ENCODE assay signal across 19 mouse cellular contexts in the genomic region with DNA sequence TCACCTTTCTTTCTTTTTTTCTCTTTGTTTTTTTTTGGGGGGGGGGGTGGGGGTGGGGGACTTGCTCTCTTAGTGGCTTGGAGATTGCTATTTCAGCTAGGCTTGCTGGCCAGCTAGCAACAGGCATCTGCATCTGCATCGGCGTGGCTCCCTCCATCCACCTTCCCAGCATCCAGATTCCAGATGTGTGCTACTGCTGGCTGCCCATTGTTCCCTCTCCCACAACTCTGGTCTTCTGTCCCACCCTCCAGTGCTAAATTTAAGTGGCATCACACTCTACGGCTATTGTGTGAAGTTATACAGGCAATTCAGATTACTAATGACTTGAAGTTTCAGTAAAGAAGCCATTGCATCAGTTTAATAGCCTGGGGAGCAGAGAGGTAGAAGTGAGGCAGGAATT. TPM values are rescaled to one million over a fixed set of nuclear protein-coding genes. Genes with fewer than 3 reads are reported as not detected.
DNase-seq lines count a peak whose midpoint lies in the region; ATAC-seq lines count a peak whose summit lies in the region.
"Had no signal": no experiment of that assay in that cellular context is flagged by ENCODE, and none has a peak within 500 bp of the region (broad histone marks: within the 10 kb centered on the region; RNA-seq: fewer than 3 reads in every experiment).

No protein-coding gene starts in this region.

- peak overlapping the region; percentile 77 for H3K9ac ChIP-seq in heart, embryonic 13.5 days
- H3K9ac ChIP-seq in midbrain, embryonic 13.5 days (replicated peaks) = no peak overlapping the region
- no peak overlapping the region for H3K9ac ChIP-seq in midbrain, embryonic 11.5 days (ENCODE audit: low read length)
- H3K9ac ChIP-seq in embryonic facial prominence, embryonic 14.5 days (ENCODE audit: low read depth, low read length) = peak overlapping the region; percentile 51; the same call in 1 of the 2 replicates
- no peak overlapping the region for H3K9ac ChIP-seq in limb, embryonic 15.5 days
- H3K9ac ChIP-seq: forebrain, postnatal 0 days; hindbrain, embryonic 15.5 days; liver, embryonic 14.5 days had no signal

- peaks cover 22% of the 10 kb centered on the region for H3K4me1 ChIP-seq in heart, embryonic 13.5 days
- peaks cover 18% of the 10 kb centered on the region for H3K4me1 ChIP-seq in midbrain, embryonic 13.5 days (replicated peaks)
- peaks cover 14% of the 10 kb centered on the region; the same call in 1 of the 2 replicates for H3K4me1 ChIP-seq in midbrain, embryonic 11.5 days (ENCODE audit: control insufficient read depth, insufficient read depth, low read length)
- peaks cover 18% of the 10 kb centered on the region for H3K4me1 ChIP-seq in embryonic facial prominence, embryonic 14.5 days (ENCODE audit: control insufficient read depth, insufficient read depth, low read length)
- peaks cover 28% of the 10 kb centered on the region for H3K4me1 ChIP-seq in limb, embryonic 15.5 days

- peak overlapping the region; percentile 92 for H3K27ac ChIP-seq in heart, embryonic 13.5 days (replicated peaks)
- H3K27ac ChIP-seq in midbrain, embryonic 13.5 days = no peak overlapping the region
- no peak overlapping the region for H3K27ac ChIP-seq in midbrain, embryonic 11.5 days (ENCODE audit: low read depth, low read length)
- peak overlapping the region; percentile 86 for H3K27ac ChIP-seq in embryonic facial prominence, embryonic 14.5 days (replicated peaks; ENCODE audit: low read depth, low read length)
- H3K27ac ChIP-seq in limb, embryonic 15.5 days = peak overlapping the region; percentile 87; the same call in 1 of the 2 replicates
- H3K27ac ChIP-seq: hindbrain, embryonic 15.5 days; layer of hippocampus, adult 2 months; liver, embryonic 14.5 days; neural tube, embryonic 13.5 days had no signal

- H3K4me3 ChIP-seq in heart, embryonic 13.5 days = no peak overlapping the region
- H3K4me3 ChIP-seq in midbrain, embryonic 13.5 days (replicated peaks) = no peak overlapping the region
- H3K4me3 ChIP-seq in midbrain, embryonic 11.5 days (ENCODE audit: low read depth, low read length) = no peak overlapping the region
- no peak overlapping the region for H3K4me3 ChIP-seq in embryonic facial prominence, embryonic 14.5 days (ENCODE audit: low read depth, low read length)
- no peak overlapping the region for H3K4me3 ChIP-seq in limb, embryonic 15.5 days
- H3K4me3 ChIP-seq: layer of hippocampus, adult 2 months had no signal

- DNase-seq in heart, postnatal 25 days (ENCODE audit: low spot score) = no peak
- no peak for DNase-seq in midbrain, embryonic 11.5 days (ENCODE audit: low spot score, missing footprints)
- no peak for DNase-seq in embryonic facial prominence, embryonic 14.5 days (ENCODE audit: low spot score)
- no peak for DNase-seq in layer of hippocampus, adult 11-12 months (ENCODE audit: low spot score)
- DNase-seq: adrenal gland, adult 2 months; cerebellum, adult 8-10 months; forebrain, postnatal 0 days; kidney, adult 18-20 months; kidney, postnatal 10 days; lung, postnatal 4 days; thymus, postnatal 36 days had no signal

- H3K9me3 ChIP-seq in heart, embryonic 13.5 days = peaks cover 5% of the 10 kb centered on the region; the same call in 1 of the 2 replicates
- H3K9me3 ChIP-seq in midbrain, embryonic 13.5 days = no peaks in the 10 kb centered on the region; the same call in 1 of the 2 replicates
- H3K9me3 ChIP-seq in midbrain, embryonic 11.5 days (ENCODE audit: control insufficient read depth, low read length) = no peaks in the 10 kb centered on the region
- H3K9me3 ChIP-seq in embryonic facial prominence, embryonic 14.5 days (ENCODE audit: control insufficient read depth, low read length) = 0 out of 2 replicates have a peak, but pooled peaks cover 3% of the 10 kb centered on the region
- H3K9me3 ChIP-seq in limb, embryonic 15.5 days = no peaks in the 10 kb centered on the region
- H3K9me3 ChIP-seq: hindbrain, embryonic 15.5 days; lung, embryonic 15.5 days; neural tube, embryonic 13.5 days had no signal

- intact Hi-C loops in heart, postnatal 25 days (cut with DNase I) = no loop called here

- WGBS in heart, embryonic 13.5 days = 53% methylated on average over 3 of the region's 3 CpGs
- 42% methylated on average over 3 of the region's 3 CpGs for WGBS in midbrain, embryonic 13.5 days
- WGBS in midbrain, embryonic 11.5 days = 38% methylated on average over 3 of the region's 3 CpGs
- WGBS in embryonic facial prominence, embryonic 14.5 days = 29% methylated on average over 3 of the region's 3 CpGs
- WGBS in limb, embryonic 15.5 days = 22% methylated on average over 3 of the region's 3 CpGs

- no peaks in the 10 kb centered on the region for H3K36me3 ChIP-seq in heart, embryonic 13.5 days
- no peaks in the 10 kb centered on the region for H3K36me3 ChIP-seq in midbrain, embryonic 13.5 days
- no peaks in the 10 kb centered on the region for H3K36me3 ChIP-seq in midbrain, embryonic 11.5 days (ENCODE audit: control insufficient read depth, insufficient read depth, low read length)
- H3K36me3 ChIP-seq in embryonic facial prominence, embryonic 14.5 days (ENCODE audit: control insufficient read depth, insufficient read depth, low read length) = no peaks in the 10 kb centered on the region
- no peaks in the 10 kb centered on the region for H3K36me3 ChIP-seq in limb, embryonic 15.5 days
- H3K36me3 ChIP-seq: hindbrain, embryonic 15.5 days; lung, embryonic 15.5 days; neural tube, embryonic 13.5 days had no signal

- no peaks in the 10 kb centered on the region for H3K27me3 ChIP-seq in heart, embryonic 13.5 days (replicated peaks)
- H3K27me3 ChIP-seq in midbrain, embryonic 13.5 days = no peaks in the 10 kb centered on the region; the same call in 1 of the 2 replicates
- no peaks in the 10 kb centered on the region for H3K27me3 ChIP-seq in midbrain, embryonic 11.5 days (ENCODE audit: control insufficient read depth, insufficient read depth, low read length)
- H3K27me3 ChIP-seq in embryonic facial prominence, embryonic 14.5 days (replicated peaks; ENCODE audit: control insufficient read depth, insufficient read depth, low read length) = no peaks in the 10 kb centered on the region
- H3K27me3 ChIP-seq in limb, embryonic 15.5 days = no peaks in the 10 kb centered on the region
- H3K27me3 ChIP-seq: lung, embryonic 15.5 days; neural tube, embryonic 13.5 days had no signal

- no peak for ATAC-seq in heart, embryonic 13.5 days (ENCODE audit: extremely low read depth, insufficient number of reproducible peaks, low FRiP score, low TSS enrichment)
- ATAC-seq in midbrain, embryonic 13.5 days = no peak
- ATAC-seq in midbrain, embryonic 11.5 days (ENCODE audit: low FRiP score) = no peak
- no peak for ATAC-seq in embryonic facial prominence, embryonic 14.5 days (ENCODE audit: low read depth)
- no peak for ATAC-seq in limb, embryonic 15.5 days (ENCODE audit: insufficient number of reproducible peaks, low FRiP score, low TSS enrichment, low read depth)
- ATAC-seq: forebrain, postnatal 0 days had no signal

- H3K4me2 ChIP-seq in heart, embryonic 13.5 days = peak overlapping the region; percentile 68; the same call in 1 of the 2 replicates
- H3K4me2 ChIP-seq in midbrain, embryonic 13.5 days (replicated peaks) = 0 out of 2 replicates have a peak overlapping the region, but pooled peaks have one; percentile 63
- no peak overlapping the region; the same call in 1 of the 2 replicates for H3K4me2 ChIP-seq in midbrain, embryonic 11.5 days
- H3K4me2 ChIP-seq in embryonic facial prominence, embryonic 14.5 days (ENCODE audit: low read depth, low read length) = no peak overlapping the region
- H3K4me2 ChIP-seq in limb, embryonic 15.5 days = no peak overlapping the region

RNA-seq across cellular contexts. Expression of a gene that starts 10.1 kb away (rescaled TPM):
- 28.3 and 30.0 TPM in 2 replicates for polyA plus RNA-seq in heart, embryonic 13.5 days (2015; fragmentation: Nextera tagmentation; extraction: Ambion mirVana)
- total RNA-seq in heart, postnatal 25 days (2021) = 10 to 100 TPM; 41.5 to 44.7 TPM
- polyA plus RNA-seq in midbrain, embryonic 13.5 days (2015; fragmentation: Nextera tagmentation; extraction: Ambion mirVana) = 2.6 and 2.7 TPM in 2 replicates
- 5.5 and 6.2 TPM in 2 replicates for polyA plus RNA-seq in midbrain, embryonic 11.5 days (2014; fragmentation: Nextera tagmentation; extraction: Ambion mirVana)
- polyA plus RNA-seq in embryonic facial prominence, embryonic 14.5 days (2014; fragmentation: Nextera tagmentation; extraction: Ambion mirVana) = 53.9 and 60.7 TPM in 2 replicates
- 65.8 and 78.6 TPM in 2 replicates for polyA plus RNA-seq in limb, embryonic 15.5 days (2015; fragmentation: Nextera tagmentation; extraction: Ambion mirVana)

Comparison
In these comparisons a context has a peak if more than half of its experiments do, and no peak if none do; other contexts are left out.
1. H3K4me2 ChIP-seq: peak in heart, embryonic 13.5 days (single experiment) and midbrain, embryonic 13.5 days (single experiment); none in midbrain, embryonic 11.5 days (single experiment), embryonic facial prominence, embryonic 14.5 days (single experiment) and limb, embryonic 15.5 days (single experiment).
2. H3K27ac ChIP-seq: peak in heart, embryonic 13.5 days (single experiment), embryonic facial prominence, embryonic 14.5 days (single experiment) and limb, embryonic 15.5 days (single experiment); none in midbrain, embryonic 13.5 days (single experiment) and midbrain, embryonic 11.5 days (single experiment).
3. H3K9ac ChIP-seq: peak in heart, embryonic 13.5 days (single experiment) and embryonic facial prominence, embryonic 14.5 days (single experiment); none in midbrain, embryonic 13.5 days (single experiment), midbrain, embryonic 11.5 days (single experiment) and limb, embryonic 15.5 days (single experiment).